Mouse (Mus musculus): Measurements from ENCODE around the gene Zfp978. TPM values are rescaled to one million over a fixed set of nuclear protein-coding genes. Genes with fewer than 3 reads are reported as not detected.
A peak's percentile ranks its signal among the peaks of the same experiment; 100 is the strongest.
"Not testable (repeated sequence)": the region's sequence is repeated elsewhere in the genome, so short reads cannot be mapped to it uniquely, and the experiment has no call there.

Gene Zfp978
- polyA plus RNA-seq, 1 experiment: not detected

DNA sequence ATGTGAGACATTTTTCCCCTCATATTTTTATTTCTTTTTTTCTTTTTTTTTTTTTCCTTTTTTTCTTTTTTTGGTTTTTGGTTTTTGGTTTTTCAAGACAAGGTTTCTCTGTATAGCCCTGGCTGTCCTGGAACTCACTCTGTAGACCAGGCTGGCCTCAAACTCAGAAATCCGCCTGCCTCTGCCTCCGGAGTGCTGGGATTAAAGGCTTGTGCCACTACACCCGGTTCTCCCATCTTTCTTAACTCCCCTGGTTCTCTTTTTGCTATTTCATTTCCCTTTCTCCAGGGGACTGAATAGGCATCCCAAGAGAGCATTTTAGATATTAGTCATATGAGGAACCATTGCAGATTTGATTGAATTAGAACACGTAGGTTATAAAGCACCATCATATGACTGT is 7.5 kb upstream of the Zfp978 start:
- not testable (repeated sequence) for H3K36me3 ChIP-seq (ENCODE audit: control insufficient read depth, insufficient read depth, low read length); H3K27ac ChIP-seq (ENCODE audit: insufficient read depth, low read depth, low read length); H3K27me3 ChIP-seq (replicated peaks; ENCODE audit: control insufficient read depth, insufficient read depth, low read length); H3K4me1 ChIP-seq (ENCODE audit: control insufficient read depth, insufficient read depth, low read length); DNase-seq; H3K4me3 ChIP-seq (ENCODE audit: insufficient read depth, low read depth, low read length)
- 78% methylated on average over 4 of the region's 4 CpGs for WGBS

DNA sequence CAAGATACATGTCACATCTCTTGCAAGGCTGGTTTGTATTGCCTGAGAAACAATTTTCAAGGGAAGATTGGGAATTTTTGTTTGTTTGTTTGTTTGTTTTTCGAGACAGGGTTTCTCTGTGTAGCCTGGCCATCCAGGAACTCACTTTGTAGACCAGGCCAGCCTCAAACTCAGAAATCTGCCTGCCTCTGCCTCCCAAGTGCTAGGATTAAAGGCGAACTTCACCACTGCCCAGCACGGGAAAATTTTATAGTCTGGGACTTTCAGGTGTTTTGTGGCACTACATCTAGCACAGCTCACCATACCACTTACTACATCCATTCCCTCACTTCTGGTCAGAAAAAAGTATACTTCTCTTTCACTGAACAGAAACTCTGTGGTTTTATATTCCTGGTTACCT is 5.1 kb upstream of the Zfp978 start:
- H3K4me1 ChIP-seq (ENCODE audit: control insufficient read depth, insufficient read depth, low read length); H3K27ac ChIP-seq (ENCODE audit: insufficient read depth, low read depth, low read length); H3K27me3 ChIP-seq (replicated peaks; ENCODE audit: control insufficient read depth, insufficient read depth, low read length); H3K4me3 ChIP-seq (ENCODE audit: insufficient read depth, low read depth, low read length); DNase-seq; H3K36me3 ChIP-seq (ENCODE audit: control insufficient read depth, insufficient read depth, low read length): not testable (repeated sequence)
- no CpG with 5 or more reads among the region's 3 CpGs for WGBS

DNA sequence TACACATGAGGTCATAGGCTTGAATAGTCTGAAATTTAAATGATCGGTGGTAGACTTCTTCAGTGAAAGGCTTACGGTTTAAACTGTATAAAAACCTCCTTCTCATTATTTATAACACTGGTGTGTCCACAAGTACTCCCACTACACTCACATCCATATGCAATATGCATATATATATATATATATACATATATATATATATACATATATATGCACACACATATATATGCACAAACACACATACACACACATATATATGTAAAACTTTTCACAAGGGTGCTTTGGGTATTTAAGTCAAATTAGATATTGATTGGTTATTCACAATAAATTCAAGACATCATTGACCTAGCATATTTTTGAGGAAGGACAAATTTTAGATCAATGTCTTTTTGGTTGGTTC is 3.9 kb upstream of the Zfp978 start:
- H3K27ac ChIP-seq (ENCODE audit: insufficient read depth, low read depth, low read length); H3K27me3 ChIP-seq (replicated peaks; ENCODE audit: control insufficient read depth, insufficient read depth, low read length); H3K4me1 ChIP-seq (ENCODE audit: control insufficient read depth, insufficient read depth, low read length); DNase-seq; H3K4me3 ChIP-seq (ENCODE audit: insufficient read depth, low read depth, low read length); H3K36me3 ChIP-seq (ENCODE audit: control insufficient read depth, insufficient read depth, low read length): not testable (repeated sequence)
- no CpG with 5 or more reads among the region's 2 CpGs for WGBS

DNA sequence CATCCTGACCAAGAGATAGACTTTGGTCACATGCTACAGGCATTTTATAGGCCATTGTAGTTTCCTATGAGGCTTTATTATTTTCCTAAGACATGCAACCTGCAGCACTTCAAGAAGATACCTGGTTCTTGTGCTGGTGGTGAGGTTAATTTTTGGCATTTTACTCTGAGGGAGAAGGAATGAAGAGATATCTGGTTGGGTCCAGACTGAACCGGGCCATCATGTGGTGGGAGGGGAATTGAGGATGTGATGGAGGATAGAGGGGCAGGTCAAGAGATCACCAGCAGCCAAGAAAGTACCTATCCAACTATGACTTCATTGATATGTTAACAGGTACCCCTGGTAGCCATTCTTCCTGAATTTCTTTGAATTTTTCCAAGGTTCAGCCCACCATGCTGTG is 769 bp downstream of the Zfp978 start:
- not testable (repeated sequence) for H3K4me1 ChIP-seq (ENCODE audit: control insufficient read depth, insufficient read depth, low read length); H3K27ac ChIP-seq (ENCODE audit: insufficient read depth, low read depth, low read length); H3K4me3 ChIP-seq (ENCODE audit: insufficient read depth, low read depth, low read length); DNase-seq; H3K36me3 ChIP-seq (ENCODE audit: control insufficient read depth, insufficient read depth, low read length); H3K27me3 ChIP-seq (replicated peaks; ENCODE audit: control insufficient read depth, insufficient read depth, low read length)
- no CpG with 5 or more reads among the region's 1 CpGs for WGBS

DNA sequence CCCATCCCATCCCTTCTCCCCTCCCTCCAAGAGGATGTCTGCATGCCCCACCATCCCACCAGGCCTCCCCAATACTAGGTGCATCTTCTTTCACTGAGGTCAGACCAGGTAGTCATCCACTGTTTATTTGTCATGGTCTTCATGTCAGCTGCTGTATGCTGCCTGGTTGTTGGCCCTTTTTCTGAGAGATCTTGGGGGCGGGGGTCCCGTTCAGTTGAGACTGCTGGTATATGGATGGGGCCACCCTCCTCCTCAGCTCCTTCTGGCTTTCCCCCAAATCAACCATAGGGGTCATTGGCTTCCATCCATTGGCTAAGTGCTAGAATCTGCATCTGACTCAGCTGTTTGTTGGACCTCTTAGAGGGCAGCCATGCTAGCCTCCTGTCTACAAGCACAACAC is 8.5 kb downstream of the Zfp978 start:
- WGBS: no CpG with 5 or more reads among the region's 2 CpGs
- not testable (repeated sequence) for H3K4me3 ChIP-seq (ENCODE audit: insufficient read depth, low read depth, low read length); H3K27ac ChIP-seq (ENCODE audit: insufficient read depth, low read depth, low read length); H3K4me1 ChIP-seq (ENCODE audit: control insufficient read depth, insufficient read depth, low read length); H3K36me3 ChIP-seq (ENCODE audit: control insufficient read depth, insufficient read depth, low read length); H3K27me3 ChIP-seq (replicated peaks; ENCODE audit: control insufficient read depth, insufficient read depth, low read length); DNase-seq

DNA sequence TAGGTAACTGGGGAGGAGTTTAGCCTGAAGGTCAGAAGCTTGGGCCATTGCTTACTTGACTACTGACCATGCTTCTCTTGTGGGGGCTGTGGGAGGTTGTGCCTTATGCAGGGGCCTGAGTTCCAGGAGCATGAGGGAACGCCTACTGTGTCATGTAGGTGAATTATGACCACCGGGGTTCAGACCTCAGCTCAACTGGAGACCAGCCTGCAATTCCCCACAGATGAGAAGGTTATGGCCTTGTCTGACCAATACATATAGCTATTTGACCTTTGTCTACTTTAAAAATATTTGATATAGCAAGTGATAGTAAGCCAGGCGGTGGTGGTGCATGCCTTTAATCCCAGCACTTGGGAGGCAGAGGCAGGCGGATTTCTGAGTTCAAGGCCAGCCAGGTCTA is 22.1 kb downstream of the Zfp978 start:
- WGBS: 83% methylated on average over 4 of the region's 4 CpGs
- not testable (repeated sequence) for H3K4me3 ChIP-seq (ENCODE audit: insufficient read depth, low read depth, low read length); H3K4me1 ChIP-seq (ENCODE audit: control insufficient read depth, insufficient read depth, low read length); H3K36me3 ChIP-seq (ENCODE audit: control insufficient read depth, insufficient read depth, low read length); H3K27me3 ChIP-seq (replicated peaks; ENCODE audit: control insufficient read depth, insufficient read depth, low read length); H3K27ac ChIP-seq (ENCODE audit: insufficient read depth, low read depth, low read length)
- peak; percentile 0 for DNase-seq

DNA sequence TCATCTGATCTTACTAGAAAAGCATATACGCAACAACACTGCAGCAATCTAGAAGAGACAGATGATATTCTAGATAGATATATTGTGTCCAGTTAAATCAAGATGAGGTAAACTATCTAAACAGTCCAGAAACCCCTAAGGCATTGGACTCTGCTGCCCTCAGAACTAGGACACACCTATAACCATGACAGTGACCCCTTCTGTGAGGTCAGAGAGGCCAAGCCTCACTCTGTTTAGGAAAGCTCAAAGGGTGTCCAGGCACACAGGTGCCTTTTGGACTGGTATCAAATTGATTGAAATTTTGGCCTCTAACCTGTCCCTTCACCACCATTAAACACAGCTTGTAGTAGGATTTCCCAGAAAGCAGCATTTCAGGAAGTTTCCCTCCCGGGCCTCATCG is 36.1 kb downstream of the Zfp978 start:
- 78% methylated on average over 3 of the region's 3 CpGs for WGBS
- DNase-seq; H3K4me1 ChIP-seq (ENCODE audit: control insufficient read depth, insufficient read depth, low read length); H3K27me3 ChIP-seq (replicated peaks; ENCODE audit: control insufficient read depth, insufficient read depth, low read length); H3K36me3 ChIP-seq (ENCODE audit: control insufficient read depth, insufficient read depth, low read length); H3K4me3 ChIP-seq (ENCODE audit: insufficient read depth, low read depth, low read length); H3K27ac ChIP-seq (ENCODE audit: insufficient read depth, low read depth, low read length): not testable (repeated sequence)

DNA sequence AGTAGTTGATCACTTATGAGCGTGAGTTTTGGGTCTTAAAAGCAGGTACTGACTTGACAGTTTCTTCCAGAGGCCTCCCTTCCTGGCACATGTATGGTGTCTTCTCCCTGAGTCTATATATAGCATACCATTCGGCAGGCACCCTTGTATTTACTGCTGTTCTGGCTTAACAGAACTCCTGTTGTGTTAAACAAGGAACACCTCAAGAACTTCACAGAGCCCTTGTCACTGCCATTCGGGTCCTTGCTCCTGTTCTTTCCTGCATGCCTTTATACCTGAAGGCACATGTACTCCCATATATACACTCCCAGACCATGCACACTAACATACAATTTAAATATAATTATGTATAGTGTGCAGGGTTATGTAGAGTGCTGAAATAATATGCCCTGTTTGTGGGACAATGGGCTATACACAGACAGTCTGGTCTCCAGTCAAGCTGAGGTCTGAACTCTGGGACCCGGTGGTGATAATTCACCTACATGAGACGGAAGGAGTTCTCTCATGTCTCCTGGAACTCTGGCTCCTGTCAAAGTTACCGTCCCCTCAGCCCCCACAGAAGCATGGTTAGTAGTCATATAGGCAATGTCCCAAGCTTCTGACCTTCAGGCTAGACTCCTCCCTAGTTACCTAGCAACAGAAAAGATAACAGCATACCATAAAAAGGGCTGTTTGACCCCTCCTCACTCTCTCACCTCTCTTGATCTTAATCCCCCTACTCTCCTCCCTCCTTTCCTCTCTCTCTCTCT is 37.0 kb downstream of the Zfp978 start:
- not testable (repeated sequence) for H3K27me3 ChIP-seq (replicated peaks; ENCODE audit: control insufficient read depth, insufficient read depth, low read length); H3K4me1 ChIP-seq (ENCODE audit: control insufficient read depth, insufficient read depth, low read length); H3K36me3 ChIP-seq (ENCODE audit: control insufficient read depth, insufficient read depth, low read length); DNase-seq; H3K27ac ChIP-seq (ENCODE audit: insufficient read depth, low read depth, low read length); H3K4me3 ChIP-seq (ENCODE audit: insufficient read depth, low read depth, low read length)
- WGBS: 76% methylated on average over 6 of the region's 6 CpGs

DNA sequence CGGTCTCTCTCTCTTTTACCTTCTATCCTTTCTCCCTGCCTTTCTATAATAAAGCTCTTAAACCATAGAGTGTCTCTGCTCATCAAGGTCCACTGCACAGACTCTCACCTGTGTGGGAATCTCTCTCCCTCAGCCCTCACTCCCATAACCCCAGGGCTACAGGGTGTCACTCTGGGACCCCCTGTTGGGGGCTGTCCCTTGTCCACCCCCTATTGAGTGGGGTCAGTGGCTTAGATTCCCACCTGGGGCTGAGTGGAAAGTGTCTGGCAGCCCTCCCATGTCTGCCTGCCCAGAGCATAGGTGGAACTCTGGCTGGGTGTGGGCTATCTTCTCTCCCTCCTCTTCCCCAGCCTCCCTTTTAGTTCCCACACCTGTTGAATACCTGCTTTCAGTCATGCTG is 37.6 kb downstream of the Zfp978 start:
- not testable (repeated sequence) for H3K4me3 ChIP-seq (ENCODE audit: insufficient read depth, low read depth, low read length); H3K4me1 ChIP-seq (ENCODE audit: control insufficient read depth, insufficient read depth, low read length); H3K27ac ChIP-seq (ENCODE audit: insufficient read depth, low read depth, low read length); H3K36me3 ChIP-seq (ENCODE audit: control insufficient read depth, insufficient read depth, low read length); H3K27me3 ChIP-seq (replicated peaks; ENCODE audit: control insufficient read depth, insufficient read depth, low read length); DNase-seq
- 96% methylated on average over 1 of the region's 1 CpGs for whole genome bisulfite sequencing

DNA sequence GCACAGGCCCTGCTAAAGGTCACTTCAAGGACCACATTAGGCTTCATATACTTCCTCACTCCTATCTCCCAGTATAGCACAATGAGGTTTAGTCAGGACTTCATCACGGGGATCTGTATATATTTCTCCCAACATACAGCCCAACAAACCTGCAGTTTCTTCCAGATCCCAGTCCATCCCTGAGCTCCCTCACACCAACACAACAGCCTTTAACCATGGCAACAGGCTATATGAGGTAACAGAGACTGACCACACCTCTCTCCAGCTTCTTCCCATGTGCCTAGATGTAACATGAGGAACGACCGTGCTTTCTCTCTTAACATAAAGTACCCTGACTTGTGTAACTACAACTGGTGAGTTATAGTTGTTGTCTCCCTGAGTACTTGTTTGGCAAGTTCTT is 38.4 kb downstream of the Zfp978 start:
- H3K4me1 ChIP-seq (ENCODE audit: control insufficient read depth, insufficient read depth, low read length); H3K27ac ChIP-seq (ENCODE audit: insufficient read depth, low read depth, low read length); H3K36me3 ChIP-seq (ENCODE audit: control insufficient read depth, insufficient read depth, low read length); H3K27me3 ChIP-seq (replicated peaks; ENCODE audit: control insufficient read depth, insufficient read depth, low read length); DNase-seq; H3K4me3 ChIP-seq (ENCODE audit: insufficient read depth, low read depth, low read length): not testable (repeated sequence)
- 73% methylated on average over 3 of the region's 3 CpGs for WGBS

DNA sequence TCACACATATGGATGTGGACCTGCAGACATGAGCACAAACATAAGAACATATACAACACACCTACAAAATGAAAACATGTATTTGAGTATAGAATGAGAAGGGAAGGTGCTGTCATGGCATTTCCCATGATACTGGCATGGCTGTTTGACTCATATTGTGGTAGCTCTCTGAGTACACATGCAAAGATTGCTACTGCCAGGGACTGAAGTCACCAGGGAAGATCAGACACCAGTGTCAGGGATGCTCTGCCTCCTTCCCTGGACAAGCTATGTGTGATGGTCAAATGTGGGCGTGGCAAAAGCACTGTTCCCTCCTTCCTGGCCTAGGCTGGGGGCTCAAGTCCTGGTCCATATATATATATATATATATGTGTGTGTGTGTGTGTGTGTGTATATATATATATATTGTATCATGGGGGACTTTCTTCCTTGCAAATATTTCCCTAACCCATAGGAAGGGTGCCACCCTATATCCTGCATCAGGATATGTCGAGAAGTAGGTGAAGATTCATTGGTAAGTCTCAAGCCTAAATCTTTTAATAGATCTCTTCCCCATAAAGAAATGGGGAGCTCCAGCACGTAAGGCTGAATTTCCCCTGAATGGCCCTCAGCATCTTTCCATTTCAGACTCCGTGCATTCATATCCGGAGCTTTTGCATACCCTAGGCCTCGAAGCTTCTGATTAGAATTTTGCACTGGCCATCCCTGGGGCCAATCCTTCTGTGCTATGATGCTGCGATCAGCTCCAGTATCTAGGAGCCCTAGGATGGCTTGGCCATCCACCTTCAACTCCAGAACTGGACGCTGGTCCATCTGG is 39.1 kb downstream of the Zfp978 start:
- WGBS: 84% methylated on average over 8 of the region's 8 CpGs
- H3K4me3 ChIP-seq (ENCODE audit: insufficient read depth, low read depth, low read length); DNase-seq; H3K27ac ChIP-seq (ENCODE audit: insufficient read depth, low read depth, low read length); H3K27me3 ChIP-seq (replicated peaks; ENCODE audit: control insufficient read depth, insufficient read depth, low read length); H3K4me1 ChIP-seq (ENCODE audit: control insufficient read depth, insufficient read depth, low read length); H3K36me3 ChIP-seq (ENCODE audit: control insufficient read depth, insufficient read depth, low read length): not testable (repeated sequence)
